Mouse (Mus musculus) T-cell, adult 66 days (primary cell): ENCODE results near the gene Fmnl3. TPM values are rescaled to one million over a fixed set of nuclear protein-coding genes. Genes with fewer than 3 reads are reported as not detected.

Source experiments
- total RNA-seq, 2 experiments: library from RNA; stranded (reverse); gene quantifications; 3 replicates in 1 of 2; 4 replicates in 1 of 2; pipeline ENCODE4 v1.2.4; 2023

The Fmnl3 gene
- total RNA-seq: 10 to 100 TPM; 40.2 to 41.7 TPM

DNA sequence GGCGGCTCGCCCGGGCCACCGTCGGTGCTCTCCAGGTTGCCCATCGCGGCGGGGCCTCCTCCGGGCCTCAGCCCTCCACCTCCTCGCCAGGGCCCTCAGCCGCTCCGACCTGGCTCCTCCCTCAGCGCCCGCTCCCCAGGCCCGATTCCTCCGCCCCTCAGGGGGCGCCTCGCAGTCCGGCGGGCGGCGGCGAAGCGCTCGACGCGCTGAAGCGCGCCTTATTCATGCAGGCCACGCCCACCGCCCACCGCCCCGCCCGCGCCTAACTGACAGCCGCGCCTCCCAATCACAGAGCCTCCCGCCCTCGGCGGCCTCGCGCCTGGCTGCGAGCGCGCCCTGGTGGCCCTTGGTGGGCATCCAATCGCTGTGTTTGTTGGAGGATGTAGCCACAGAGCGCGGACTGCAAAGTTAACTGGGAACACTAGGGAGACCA lies at the start of gene Fmnl3:
Gene Fmnl3, minus strand, starts transcription at position 224 of the 433 bp plus-strand sequence.

DNA sequence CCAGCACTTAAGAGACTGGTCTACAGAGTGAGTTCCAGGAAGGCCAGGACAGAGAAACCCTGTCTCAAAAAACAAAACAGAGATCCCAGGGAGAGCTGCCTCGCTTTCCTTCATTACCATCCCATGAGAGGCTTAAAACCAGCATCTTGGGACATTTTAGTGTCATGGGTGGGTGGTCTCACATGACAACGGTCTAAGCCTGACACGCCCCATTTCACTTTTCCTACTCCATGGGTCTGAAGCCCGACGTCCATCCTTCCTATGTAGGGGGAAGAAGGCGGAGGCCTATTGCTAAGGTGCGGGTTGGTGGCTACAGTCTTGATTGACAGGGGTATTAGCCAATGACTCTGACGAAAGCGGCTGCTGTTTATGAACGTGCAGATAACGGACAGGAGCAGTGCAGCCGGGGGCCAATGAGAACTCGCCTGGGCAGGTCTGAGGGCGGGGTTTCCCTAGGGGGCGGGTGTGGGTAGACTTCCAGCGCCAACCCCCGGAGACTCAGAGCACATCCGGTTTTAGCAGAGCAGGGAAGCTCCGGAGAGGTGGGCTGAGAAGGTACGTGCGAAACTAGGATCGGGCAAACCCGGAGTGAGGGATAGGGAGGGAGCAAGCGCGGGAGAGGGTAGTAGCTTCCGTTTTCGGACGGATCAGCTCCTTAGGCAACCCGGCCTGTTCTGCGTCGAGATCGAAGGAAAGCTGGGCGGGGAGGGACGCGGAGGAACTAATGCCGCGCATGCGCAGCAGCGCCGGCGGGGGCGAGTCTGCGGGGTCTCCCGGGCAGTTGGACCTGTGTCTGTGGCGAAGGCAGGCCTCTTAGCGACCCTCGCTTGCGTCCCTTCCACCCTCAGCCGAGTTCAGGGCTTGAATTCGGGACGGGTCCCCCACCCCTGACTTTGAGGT lies 22.5 kb upstream of the Fmnl3 start, which contains the start of gene Tmbim6:
Gene Tmbim6, plus strand, starts transcription at position 397 of the 900 bp plus-strand sequence.

DNA sequence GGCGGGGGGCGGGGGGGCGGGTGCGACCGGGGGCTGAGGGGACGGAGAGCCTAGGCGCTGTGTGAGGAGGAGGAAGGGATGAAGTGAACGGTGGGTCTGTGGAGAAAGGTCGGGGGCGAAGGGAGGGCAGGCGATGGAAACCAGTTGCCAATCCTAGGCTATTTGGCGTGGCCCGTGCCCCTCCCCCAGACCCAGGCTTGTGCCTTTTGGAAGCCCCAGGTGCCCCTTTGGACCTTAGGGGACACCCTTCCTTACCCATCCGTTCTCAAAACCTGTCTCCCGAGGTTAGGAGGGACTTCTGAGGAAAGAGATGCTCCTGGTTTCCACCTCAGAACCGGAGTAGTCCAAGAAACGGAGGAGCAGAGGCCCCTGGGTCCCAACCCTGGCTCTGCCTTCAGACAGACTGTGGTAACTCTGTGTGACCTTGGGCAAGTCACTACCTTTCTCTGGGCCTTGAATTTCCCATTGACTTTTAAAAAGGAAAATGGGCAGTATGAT lies 74.7 kb downstream of the Fmnl3 start, which contains the start of gene Fam186b:
Gene Fam186b, minus strand, starts transcription at position 405 of the 498 bp plus-strand sequence.

DNA sequence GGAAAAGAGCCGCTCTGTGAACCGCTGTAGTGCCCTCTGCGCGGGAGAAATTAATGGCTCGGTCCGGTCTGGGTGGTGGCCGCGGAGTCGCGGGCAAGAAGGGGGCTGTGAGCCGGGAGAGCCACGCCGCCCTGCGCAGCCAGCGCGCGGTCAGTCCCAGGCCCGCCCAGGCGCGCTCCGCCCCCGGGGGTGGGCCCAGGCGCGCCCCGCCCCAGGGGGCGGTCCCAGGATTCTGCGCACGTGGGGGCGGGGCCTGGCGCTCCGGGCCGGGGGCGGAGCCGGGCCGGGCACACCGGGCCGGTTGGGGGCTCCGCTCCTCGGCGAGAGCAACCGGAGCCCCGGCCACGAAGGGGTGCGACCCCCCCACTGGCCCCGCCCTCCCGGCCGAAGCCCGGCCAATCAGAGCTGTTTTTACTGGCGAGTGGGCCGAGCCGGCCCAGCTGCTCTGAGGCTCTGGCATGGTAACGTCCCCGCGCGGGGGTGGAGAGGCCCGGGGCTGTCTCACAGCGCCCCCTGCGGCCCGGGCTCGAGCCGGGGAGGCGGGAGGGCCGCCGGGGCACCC lies 75.4 kb downstream of the Fmnl3 start, which contains the start of gene Prpf40b:
Gene Prpf40b, plus strand, starts transcription at position 275 of the 562 bp plus-strand sequence.

Other genes with a start within 250 kb of the Fmnl3 start
- gene Spats2, start 244.6 kb downstream of the Fmnl3 start, total RNA-seq: not detected
- 1 to 10 TPM; 3.9 to 8.3 TPM for gene Kcnh3, start 145.6 kb downstream of the Fmnl3 start, total RNA-seq
- 100 to 1,000 TPM; 102 to 126 TPM for gene Mcrs1, start 118.5 kb downstream of the Fmnl3 start, total RNA-seq
- gene Prpf40b, start 75.4 kb downstream of the Fmnl3 start, total RNA-seq: 10 to 100 TPM; 18.6 to 20.2 TPM
- not detected for gene Fam186b, start 74.6 kb downstream of the Fmnl3 start, total RNA-seq
- gene Tmbim6, start 22.4 kb upstream of the Fmnl3 start, total RNA-seq: 100 to 1,000 TPM; 413 to 426 TPM
- gene Nckap5l, start 87.3 kb upstream of the Fmnl3 start, total RNA-seq: 10 to 100 TPM; 44.1 to 45.4 TPM
- 10 to 100 TPM in 1 of 2 experiments, 1 to 10 TPM in 1; 9.6 to 10.7 TPM for gene Bcdin3d, start 104.2 kb upstream of the Fmnl3 start, total RNA-seq
- not detected for gene Faim2, start 157.7 kb upstream of the Fmnl3 start, total RNA-seq
- not detected for gene Aqp2, start 208.6 kb upstream of the Fmnl3 start, total RNA-seq
- gene Aqp5, start 220.3 kb upstream of the Fmnl3 start, total RNA-seq: not detected
- gene Aqp6, start 230.9 kb upstream of the Fmnl3 start, total RNA-seq: not detected